Mouse (Mus musculus): Measurements from ENCODE around the gene Pax8. TPM values are rescaled to one million over a fixed set of nuclear protein-coding genes. Genes with fewer than 3 reads are reported as not detected.

The Pax8 gene
- total RNA-seq, 1 experiment from 2014 or later: not detected

GRCm38 (mm10) chr2:24472111-24472510 is 3.3 kb downstream of the Pax8 start:
- ATAC-seq (replicated peaks; ENCODE audit: insufficient number of reproducible peaks, low FRiP score, low TSS enrichment, poor library complexity, severe bottlenecking): no peak

DNA sequence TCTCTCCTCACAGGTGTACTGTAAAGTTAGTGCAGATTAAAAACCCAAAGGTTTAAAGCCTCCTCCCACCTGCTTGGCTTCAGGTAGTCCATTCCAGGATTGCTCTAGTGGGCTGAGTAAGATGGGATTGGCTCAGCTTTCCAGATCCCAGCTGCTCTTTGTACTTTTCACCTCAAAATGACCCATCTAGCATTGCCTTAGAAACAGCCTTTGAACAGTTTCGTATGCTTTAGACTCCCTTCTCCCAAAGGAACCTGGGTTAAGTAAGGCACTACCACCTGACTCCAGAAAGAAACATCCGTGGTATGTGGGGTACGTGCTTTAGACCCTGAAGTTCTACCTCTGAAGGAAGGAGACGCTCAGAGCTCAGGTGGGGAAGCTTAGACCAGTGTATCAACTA is 6.3 kb downstream of the Pax8 start:
- ATAC-seq (replicated peaks; ENCODE audit: insufficient number of reproducible peaks, low FRiP score, low TSS enrichment, poor library complexity, severe bottlenecking): no peak

- no peak for ATAC-seq (replicated peaks; ENCODE audit: insufficient number of reproducible peaks, low FRiP score, low TSS enrichment, poor library complexity, severe bottlenecking)
These were observed 7.0 kb downstream of the Pax8 start for GRCm38 (mm10) chr2:24468430-24468829.

DNA sequence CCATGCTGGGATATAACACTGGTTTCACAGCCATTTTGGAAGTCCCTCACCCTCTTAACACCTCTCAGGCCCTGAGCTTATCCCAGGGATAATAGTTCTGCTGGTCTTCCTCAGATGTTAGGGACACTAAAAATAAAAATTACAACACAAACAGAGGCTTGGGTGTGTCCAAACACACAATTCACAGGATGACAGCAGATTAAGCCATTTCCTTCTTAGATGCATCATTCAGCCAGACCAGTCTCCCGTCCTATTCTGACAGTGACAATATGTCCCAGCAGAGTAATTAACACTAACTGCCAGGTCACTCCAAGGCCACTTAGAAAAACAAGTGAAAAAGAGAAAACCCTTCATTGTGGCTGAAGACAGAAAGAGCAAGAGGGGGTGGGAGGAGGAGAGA is 8.2 kb downstream of the Pax8 start:
- no peak for ATAC-seq (replicated peaks; ENCODE audit: insufficient number of reproducible peaks, low FRiP score, low TSS enrichment, poor library complexity, severe bottlenecking)

- no peak for ATAC-seq (replicated peaks; ENCODE audit: insufficient number of reproducible peaks, low FRiP score, low TSS enrichment, poor library complexity, severe bottlenecking)
These were observed 14.6 kb downstream of the Pax8 start for GRCm38 (mm10) chr2:24460808-24461127.

- no peak for ATAC-seq (replicated peaks; ENCODE audit: insufficient number of reproducible peaks, low FRiP score, low TSS enrichment, poor library complexity, severe bottlenecking)
These were observed 15.1 kb downstream of the Pax8 start for GRCm38 (mm10) chr2:24460112-24460807.

- no peak for ATAC-seq (replicated peaks; ENCODE audit: insufficient number of reproducible peaks, low FRiP score, low TSS enrichment, poor library complexity, severe bottlenecking)
These were observed 18.6 kb downstream of the Pax8 start for GRCm38 (mm10) chr2:24456841-24457240.

DNA sequence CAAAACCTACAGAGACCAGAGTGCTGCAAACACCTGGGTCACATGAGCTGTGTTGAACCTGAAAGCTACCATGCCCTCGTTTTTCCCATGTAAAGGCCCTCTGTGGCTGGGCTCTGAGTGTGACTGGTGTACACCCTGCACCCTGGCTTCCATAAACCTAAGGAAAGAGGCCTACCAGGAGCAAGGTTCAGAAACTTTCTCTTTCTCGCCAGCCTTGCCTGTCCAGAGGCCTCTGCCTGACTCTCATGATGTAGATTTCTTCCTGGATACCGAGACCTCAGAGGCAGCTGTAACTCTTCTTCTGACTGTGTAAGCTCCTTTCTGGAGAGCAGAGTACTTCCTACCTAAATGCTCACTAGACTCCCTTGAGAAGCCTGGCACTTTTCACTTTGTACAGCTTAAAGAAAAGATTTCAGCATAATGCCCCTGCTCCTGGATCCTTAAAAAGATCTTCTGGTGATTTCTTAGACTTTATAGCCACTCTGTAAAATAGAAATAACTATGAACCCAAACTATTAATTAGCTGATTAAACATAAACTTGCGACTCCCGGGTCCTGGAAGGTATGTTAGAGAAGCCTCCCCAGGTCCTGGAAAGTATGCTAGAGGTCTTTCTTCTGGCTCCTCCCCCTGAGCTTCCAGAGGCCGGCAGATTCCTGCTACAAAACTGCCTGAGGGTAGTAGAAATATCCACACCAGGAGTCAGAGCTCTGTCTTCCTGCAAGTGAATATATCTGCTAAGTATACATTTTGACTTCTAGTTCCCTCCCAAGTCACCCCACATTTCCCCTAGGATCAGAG is 20.1 kb downstream of the Pax8 start:
- ATAC-seq (replicated peaks; ENCODE audit: insufficient number of reproducible peaks, low FRiP score, low TSS enrichment, poor library complexity, severe bottlenecking): no peak

DNA sequence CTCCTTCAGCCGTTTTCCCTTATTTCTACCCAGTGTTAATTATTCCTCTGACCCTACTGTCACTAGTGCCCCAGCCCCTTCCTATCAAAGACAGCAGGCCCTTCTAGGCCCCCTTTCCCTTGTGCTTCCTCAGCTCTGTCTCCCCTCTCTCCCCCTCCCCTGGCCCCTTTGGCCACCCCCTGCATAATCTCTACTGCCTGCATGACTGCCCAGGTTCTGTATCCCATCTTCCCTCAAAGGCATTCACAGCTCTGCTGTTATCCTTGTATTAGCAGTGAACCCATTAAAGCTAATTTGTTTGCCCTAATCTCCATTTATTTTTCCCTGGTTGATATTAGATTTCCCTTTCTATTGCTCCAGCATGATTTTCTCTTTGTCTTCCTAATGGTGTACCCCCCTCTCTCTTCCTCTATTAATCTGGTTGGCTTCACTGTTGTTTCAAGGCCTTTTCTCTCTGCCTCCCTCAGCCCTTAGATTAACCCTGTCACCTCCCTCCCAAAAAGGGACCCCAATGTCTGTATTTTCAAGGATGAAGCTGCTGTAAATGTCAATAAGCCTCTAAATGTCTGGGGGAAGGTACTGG is 20.9 kb downstream of the Pax8 start:
- no peak for ATAC-seq (replicated peaks; ENCODE audit: insufficient number of reproducible peaks, low FRiP score, low TSS enrichment, poor library complexity, severe bottlenecking)

GRCm38 (mm10) chr2:24453206-24453605 is 22.2 kb downstream of the Pax8 start:
- no peak for ATAC-seq (replicated peaks; ENCODE audit: insufficient number of reproducible peaks, low FRiP score, low TSS enrichment, poor library complexity, severe bottlenecking)

DNA sequence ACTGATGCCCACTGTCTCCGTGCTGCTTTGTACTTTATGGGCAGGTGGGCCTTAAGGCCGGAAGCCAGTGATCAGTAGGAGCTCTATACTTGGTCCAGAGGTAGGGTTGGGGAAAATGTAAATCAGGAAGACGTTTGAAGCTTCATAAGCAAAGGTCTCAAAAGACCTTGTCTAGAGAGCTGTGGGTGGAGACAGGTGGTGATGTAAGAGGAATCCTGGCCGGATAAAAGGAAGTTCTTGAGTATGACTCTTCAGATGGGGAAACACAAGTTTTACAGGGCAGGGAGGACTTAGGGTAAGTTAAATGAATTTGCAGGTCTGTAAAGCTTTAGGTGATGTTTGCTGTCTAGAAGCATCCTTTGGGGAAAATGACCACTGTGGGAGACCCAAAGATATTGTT is 26.3 kb downstream of the Pax8 start:
- no peak for ATAC-seq (replicated peaks; ENCODE audit: insufficient number of reproducible peaks, low FRiP score, low TSS enrichment, poor library complexity, severe bottlenecking)

GRCm38 (mm10) chr2:24443256-24443790 is 32.1 kb downstream of the Pax8 start:
- no peak for ATAC-seq (replicated peaks; ENCODE audit: insufficient number of reproducible peaks, low FRiP score, low TSS enrichment, poor library complexity, severe bottlenecking)

GRCm38 (mm10) chr2:24442303-24442925 is 33.0 kb downstream of the Pax8 start:
- no peak for ATAC-seq (replicated peaks; ENCODE audit: insufficient number of reproducible peaks, low FRiP score, low TSS enrichment, poor library complexity, severe bottlenecking)

GRCm38 (mm10) chr2:24441899-24442298 is 33.5 kb downstream of the Pax8 start:
- no peak for ATAC-seq (replicated peaks; ENCODE audit: insufficient number of reproducible peaks, low FRiP score, low TSS enrichment, poor library complexity, severe bottlenecking)

GRCm38 (mm10) chr2:24440056-24440455 is 35.3 kb downstream of the Pax8 start:
- no peak for ATAC-seq (replicated peaks; ENCODE audit: insufficient number of reproducible peaks, low FRiP score, low TSS enrichment, poor library complexity, severe bottlenecking)

DNA sequence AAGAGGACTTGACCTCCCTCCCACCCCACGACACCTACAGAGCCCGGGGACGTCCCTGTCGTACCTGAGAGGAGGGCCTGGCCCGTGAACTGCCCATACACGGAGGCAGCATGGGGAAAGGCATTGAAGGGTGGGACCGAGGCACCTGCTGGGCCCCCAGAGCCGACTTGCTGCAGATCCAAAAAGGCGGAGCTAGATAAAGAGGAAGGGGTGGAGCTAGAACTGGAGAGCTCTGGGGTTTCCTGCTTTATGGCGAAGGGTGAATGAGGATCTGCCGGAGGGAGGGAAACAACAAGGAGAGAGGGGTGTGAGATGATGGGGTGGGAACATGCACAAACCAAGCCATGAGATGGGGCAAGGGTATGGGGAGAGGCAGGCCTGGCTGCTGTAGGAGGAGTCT is 39.7 kb downstream of the Pax8 start:
- 0 out of 2 replicates have a peak, but pooled peaks have one; percentile 27 for ATAC-seq (replicated peaks; ENCODE audit: insufficient number of reproducible peaks, low FRiP score, low TSS enrichment, poor library complexity, severe bottlenecking)

GRCm38 (mm10) chr2:24434670-24435069 is 40.7 kb downstream of the Pax8 start:
- ATAC-seq (replicated peaks; ENCODE audit: insufficient number of reproducible peaks, low FRiP score, low TSS enrichment, poor library complexity, severe bottlenecking): no peak

GRCm38 (mm10) chr2:24429806-24430205 is 45.6 kb downstream of the Pax8 start:
- no peak for ATAC-seq (replicated peaks; ENCODE audit: insufficient number of reproducible peaks, low FRiP score, low TSS enrichment, poor library complexity, severe bottlenecking)

Measured in monocyte, adult 5-6 weeks (primary cell).